Mouse (Mus musculus): ENCODE data around the gene Hdac9. TPM values are rescaled to one million over a fixed set of nuclear protein-coding genes. Genes with fewer than 3 reads are reported as not detected.

Gene Hdac9
- total and polyA plus RNA-seq, 3 experiments = 0.03 to 0.19 TPM; not detected in 1

DNA sequence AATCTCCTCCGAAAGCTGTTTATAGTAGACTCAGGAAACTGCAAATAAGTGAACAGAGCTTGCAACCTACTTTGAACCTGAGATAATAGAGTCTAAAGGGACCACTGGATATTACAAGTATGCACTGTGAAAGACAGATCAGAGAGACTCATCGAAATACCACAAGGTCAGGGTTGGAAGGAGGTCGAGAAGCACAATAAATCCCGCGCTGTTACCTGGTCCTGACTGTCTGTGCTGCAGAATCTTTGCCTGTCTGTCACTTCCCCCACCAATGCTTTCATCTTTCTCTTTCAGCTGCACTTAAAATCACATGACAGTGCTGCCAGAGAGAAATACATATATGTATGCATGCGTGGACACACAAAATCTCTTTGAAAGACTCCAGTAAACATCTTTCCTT is 760.6 kb downstream of the Hdac9 start:
- H3K4me1 ChIP-seq (ENCODE audit: control insufficient read depth in 1 of 2, insufficient read depth in 2 of 2, low read length in 2 of 2) = no peaks in the 10 kb centered on the region
- H3K27me3 ChIP-seq (ENCODE audit: control insufficient read depth in 1 of 2, insufficient read depth in 2 of 2, low read length in 2 of 2) = no peaks in the 10 kb centered on the region
- H3K27ac ChIP-seq (ENCODE audit: control insufficient read depth, low read depth, low read length) = no peak overlapping the region
- H3K9me3 ChIP-seq (replicated peaks; ENCODE audit: insufficient read depth, low read length) = no peaks in the 10 kb centered on the region
- no peaks in the 10 kb centered on the region for H3K36me3 ChIP-seq (ENCODE audit: control insufficient read depth in 1 of 2, insufficient read depth in 2 of 2, low read length in 2 of 2)
- H3K4me3 ChIP-seq (ENCODE audit: control insufficient read depth in 1 of 2, insufficient read depth in 1 of 2, low read depth in 2 of 2, low read length in 2 of 2) = no peak overlapping the region
- no peak overlapping the region for H3K9ac ChIP-seq (ENCODE audit: control insufficient read depth, low read depth, low read length, poor library complexity, severe bottlenecking)
- TF ChIP-seq RCOR1 (IDR thresholded peaks at IDR 0.05; ENCODE audit: low read depth, low read length) = no peak
- no peak for TF ChIP-seq TCF12 (IDR thresholded peaks at IDR 0.05; ENCODE audit: low read depth, low read length)
- TF ChIP-seq CHD1 (IDR thresholded peaks at IDR 0.05; ENCODE audit: low read depth, low read length) = no peak
- TF ChIP-seq BHLHE40 (IDR thresholded peaks at IDR 0.05; ENCODE audit: borderline replicate concordance, low read depth, low read length) = no peak
- TF ChIP-seq UBTF (IDR thresholded peaks at IDR 0.05; ENCODE audit: borderline replicate concordance, insufficient read depth, low read depth, low read length) = no peak
- no peak for TF ChIP-seq GATA1 (IDR thresholded peaks at IDR 0.05; ENCODE audit: low read depth, low read length)
- no peak for DNase-seq (ENCODE audit: low read depth, low spot score)
- H3K79me2 ChIP-seq (ENCODE audit: control insufficient read depth, insufficient read depth, low read length, poor library complexity) = no peaks in the 10 kb centered on the region

GRCm38 (mm10) chr12:34155740-34156139 is 761.2 kb downstream of the Hdac9 start:
- no peaks in the 10 kb centered on the region for H3K36me3 ChIP-seq (ENCODE audit: control insufficient read depth in 1 of 2, insufficient read depth in 2 of 2, low read length in 2 of 2)
- H3K79me2 ChIP-seq (ENCODE audit: control insufficient read depth, insufficient read depth, low read length, poor library complexity) = no peaks in the 10 kb centered on the region
- no peak overlapping the region for H3K9ac ChIP-seq (ENCODE audit: control insufficient read depth, low read depth, low read length, poor library complexity, severe bottlenecking)
- H3K4me1 ChIP-seq (ENCODE audit: control insufficient read depth in 1 of 2, insufficient read depth in 2 of 2, low read length in 2 of 2) = no peaks in the 10 kb centered on the region
- no peak for TF ChIP-seq ETS1 (IDR thresholded peaks at IDR 0.05; ENCODE audit: low read depth, low read length)
- no peak for DNase-seq (ENCODE audit: low read depth, low spot score)
- no peak overlapping the region for H3K27ac ChIP-seq (ENCODE audit: control insufficient read depth, low read depth, low read length)
- H3K27me3 ChIP-seq (ENCODE audit: control insufficient read depth in 1 of 2, insufficient read depth in 2 of 2, low read length in 2 of 2) = no peaks in the 10 kb centered on the region
- H3K9me3 ChIP-seq (replicated peaks; ENCODE audit: insufficient read depth, low read length) = no peaks in the 10 kb centered on the region
- H3K4me3 ChIP-seq (ENCODE audit: control insufficient read depth in 1 of 2, insufficient read depth in 1 of 2, low read depth in 2 of 2, low read length in 2 of 2) = no peak overlapping the region

GRCm38 (mm10) chr12:34154757-34155156 is 762.1 kb downstream of the Hdac9 start:
- TF ChIP-seq E2F4 (IDR thresholded peaks at IDR 0.05; ENCODE audit: borderline replicate concordance, low read depth, low read length) = no peak
- no peak for TF ChIP-seq ZKSCAN1 (IDR thresholded peaks at IDR 0.05; ENCODE audit: low read depth, low read length)
- no peak for TF ChIP-seq JUND (IDR thresholded peaks at IDR 0.05; ENCODE audit: low read depth, low read length)
- no peak for TF ChIP-seq TBP (IDR thresholded peaks at IDR 0.05; ENCODE audit: low read depth, low read length)
- TF ChIP-seq TAL1 (IDR thresholded peaks at IDR 0.05; ENCODE audit: low read length) = no peak
- TF ChIP-seq RAD21 (IDR thresholded peaks at IDR 0.05; ENCODE audit: low read depth, low read length) = no peak
- TF ChIP-seq POLR2AphosphoS2 (IDR thresholded peaks at IDR 0.05; ENCODE audit: low read length) = no peak
- TF ChIP-seq POLR2A (IDR thresholded peaks at IDR 0.05; ENCODE audit: control insufficient read depth in 1 of 2, insufficient read depth in 1 of 2, low read depth in 1 of 2, low read length in 2 of 2, poor library complexity in 1 of 2) = no peak
- no peak for TF ChIP-seq SMC3 (IDR thresholded peaks at IDR 0.05; ENCODE audit: low read depth, low read length)
- no peak for TF ChIP-seq ELF1 (IDR thresholded peaks at IDR 0.05; ENCODE audit: low read depth, low read length)
- no peak for TF ChIP-seq UBTF (IDR thresholded peaks at IDR 0.05; ENCODE audit: borderline replicate concordance, insufficient read depth, low read depth, low read length)
- no peak for TF ChIP-seq EP300 (IDR thresholded peaks at IDR 0.05; ENCODE audit: low read depth in 1 of 2, low read length in 2 of 2)
- TF ChIP-seq TCF12 (IDR thresholded peaks at IDR 0.05; ENCODE audit: low read depth, low read length) = no peak
- no peak for TF ChIP-seq MYC (IDR thresholded peaks at IDR 0.05; ENCODE audit: low read depth, low read length)
- TF ChIP-seq SIN3A (IDR thresholded peaks at IDR 0.05; ENCODE audit: low read length) = no peak
- H3K36me3 ChIP-seq (ENCODE audit: control insufficient read depth in 1 of 2, insufficient read depth in 2 of 2, low read length in 2 of 2) = no peaks in the 10 kb centered on the region

More at GRCm38 (mm10) chr12:34154757-34155156, 762.1 kb downstream of the Hdac9 start:
- Histone ChIP-seq H3K79me2 (ENCODE audit: control insufficient read depth, insufficient read depth, low read length, poor library complexity) (no peaks in the 10 kb centered on the region), H3K4me3 (ENCODE audit: control insufficient read depth in 1 of 2, insufficient read depth in 1 of 2, low read depth in 2 of 2, low read length in 2 of 2) (no peak overlapping the region), H3K4me1 (ENCODE audit: control insufficient read depth in 1 of 2, insufficient read depth in 2 of 2, low read length in 2 of 2) (no peaks in the 10 kb centered on the region), H3K27me3 (ENCODE audit: control insufficient read depth in 1 of 2, insufficient read depth in 2 of 2, low read length in 2 of 2) (no peaks in the 10 kb centered on the region), H3K9me3 (replicated peaks; ENCODE audit: insufficient read depth, low read length) (no peaks in the 10 kb centered on the region), H3K9ac (ENCODE audit: control insufficient read depth, low read depth, low read length, poor library complexity, severe bottlenecking) (no peak overlapping the region), H3K27ac (ENCODE audit: control insufficient read depth, low read depth, low read length) (no peak overlapping the region)
- no peak for DNase-seq (ENCODE audit: low read depth, low spot score)
